Mouse (Mus musculus): ENCODE results near the gene Cacna2d4. TPM values are rescaled to one million over a fixed set of nuclear protein-coding genes. Genes with fewer than 3 reads are reported as not detected.

Cacna2d4 gene
- polyA plus RNA-seq, 1 experiment from 2014 or later, result 0.03 TPM

DNA sequence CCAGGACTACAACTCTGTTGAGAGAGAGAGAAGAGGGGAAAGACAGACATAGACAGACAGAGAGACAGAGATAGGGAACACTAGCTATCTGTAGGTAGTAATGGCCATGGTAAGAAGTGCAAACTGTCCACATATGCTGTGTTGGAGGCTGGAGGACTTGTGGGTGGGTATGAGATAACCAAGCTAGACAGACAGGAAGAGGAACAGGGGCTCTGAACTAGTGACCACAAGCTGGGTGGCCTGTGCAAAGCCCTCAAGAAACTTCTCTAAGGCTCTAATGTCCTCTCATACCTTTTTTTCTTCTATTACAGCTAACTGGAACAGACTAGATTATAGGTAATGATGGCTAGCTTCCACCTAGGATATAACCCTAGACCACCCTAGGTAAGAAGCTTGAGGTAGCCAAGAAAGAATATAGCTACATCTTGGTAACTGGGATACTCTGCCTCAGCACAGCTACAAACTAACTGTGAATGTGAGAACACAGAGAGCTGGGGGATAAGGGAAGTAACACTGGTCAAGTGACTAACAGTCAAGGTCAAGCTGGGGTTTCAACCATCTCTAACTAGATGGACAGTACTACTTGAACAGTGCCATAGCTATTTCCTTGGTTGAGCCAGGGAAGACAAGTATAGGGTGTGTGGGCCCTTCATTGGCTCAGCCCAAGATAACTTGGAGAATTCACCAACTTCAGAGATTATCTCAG is 136.8 kb downstream of the Cacna2d4 start:
- ATAC-seq, result no peak
- no peak for TF ChIP-seq CTCF (IDR thresholded peaks at IDR 0.05; ENCODE audit: low read depth)
- no peaks in the 10 kb centered on the region for H3K9me3 ChIP-seq (ENCODE audit: control insufficient read depth)
- H3K27me3 ChIP-seq (replicated peaks; ENCODE audit: control insufficient read depth, insufficient read depth, low read length), result no peaks in the 10 kb centered on the region
- 0 out of 2 replicates have a peak, but pooled peaks cover 8% of the 10 kb centered on the region for H3K4me1 ChIP-seq (replicated peaks; ENCODE audit: control insufficient read depth, insufficient read depth, low read length)
- H3K36me3 ChIP-seq (ENCODE audit: control insufficient read depth, insufficient read depth), result peaks cover 8% of the 10 kb centered on the region
- H3K4me2 ChIP-seq (replicated peaks; ENCODE audit: low read depth), result no peak overlapping the region
- no peak overlapping the region for H3K9ac ChIP-seq (ENCODE audit: low read depth, low read length)
- no peak overlapping the region for H3K4me3 ChIP-seq (ENCODE audit: low read depth, low read length)
- H3K27ac ChIP-seq (ENCODE audit: low read depth, low read length), result no peak overlapping the region

DNA sequence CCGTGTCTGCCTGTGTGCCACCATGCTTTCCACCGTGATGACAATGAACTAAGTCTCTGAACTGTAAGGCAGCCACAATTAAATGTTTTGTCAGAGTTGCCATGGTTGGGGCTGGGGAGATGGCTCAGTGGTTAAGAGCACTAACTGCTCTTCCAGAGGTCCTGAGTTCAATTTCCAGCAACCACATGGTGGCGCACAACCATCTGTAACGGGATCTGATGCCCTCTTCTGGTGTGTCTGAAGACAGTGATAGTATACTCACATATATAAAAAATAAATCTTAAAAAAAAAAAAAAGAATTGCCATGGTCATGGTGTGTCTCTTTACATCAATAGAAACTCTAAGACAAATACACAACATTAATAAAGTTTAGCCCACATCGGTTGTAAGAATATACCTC is 138.7 kb downstream of the Cacna2d4 start:
- Histone ChIP-seq H3K4me1 (replicated peaks; ENCODE audit: control insufficient read depth, insufficient read depth, low read length) (peaks cover 8% of the 10 kb centered on the region; the same call in 1 of the 2 replicates), H3K4me3 (ENCODE audit: low read depth, low read length) (no peak overlapping the region), H3K27me3 (replicated peaks; ENCODE audit: control insufficient read depth, insufficient read depth, low read length) (no peaks in the 10 kb centered on the region), H3K9ac (ENCODE audit: low read depth, low read length) (no peak overlapping the region), H3K36me3 (ENCODE audit: control insufficient read depth, insufficient read depth) (0 out of 2 replicates have a peak, but pooled peaks cover 5% of the 10 kb centered on the region), H3K4me2 (replicated peaks; ENCODE audit: low read depth) (no peak overlapping the region), H3K27ac (ENCODE audit: low read depth, low read length) (no peak overlapping the region), H3K9me3 (ENCODE audit: control insufficient read depth) (no peaks in the 10 kb centered on the region)
- TF ChIP-seq CTCF (IDR thresholded peaks at IDR 0.05; ENCODE audit: low read depth), result peak; percentile 44
- 78% methylated on average over 5 of the region's 5 CpGs for WGBS
- ATAC-seq, result no peak

DNA sequence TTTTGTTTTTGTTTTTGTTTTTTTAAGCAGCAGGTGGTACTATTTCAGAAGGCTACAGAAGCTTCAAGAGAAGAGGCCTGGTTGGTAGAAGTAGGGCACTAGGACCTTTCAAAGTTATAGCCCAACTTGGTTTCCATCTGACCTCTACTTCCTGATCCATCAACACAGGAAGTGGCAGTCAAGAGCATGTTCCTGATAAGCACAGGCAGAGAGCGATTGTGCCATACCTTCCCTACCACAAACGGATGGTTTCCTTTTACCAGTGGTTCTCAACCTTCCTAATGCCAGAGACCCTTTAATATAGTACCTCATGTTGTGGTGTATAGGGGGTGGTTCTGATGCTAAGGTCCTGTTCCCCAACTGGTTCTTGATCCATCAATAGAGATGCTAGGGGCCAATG is 141.3 kb downstream of the Cacna2d4 start:
- Histone ChIP-seq H3K4me1 (replicated peaks; ENCODE audit: control insufficient read depth, insufficient read depth, low read length) (peaks cover 8% of the 10 kb centered on the region; the same call in 1 of the 2 replicates), H3K4me3 (ENCODE audit: low read depth, low read length) (no peak overlapping the region), H3K27ac (ENCODE audit: low read depth, low read length) (no peak overlapping the region), H3K36me3 (ENCODE audit: control insufficient read depth, insufficient read depth) (0 out of 2 replicates have a peak, but pooled peaks cover 5% of the 10 kb centered on the region), H3K9ac (ENCODE audit: low read depth, low read length) (no peak overlapping the region), H3K4me2 (replicated peaks; ENCODE audit: low read depth) (no peak overlapping the region), H3K27me3 (replicated peaks; ENCODE audit: control insufficient read depth, insufficient read depth, low read length) (no peaks in the 10 kb centered on the region), H3K9me3 (ENCODE audit: control insufficient read depth) (no peaks in the 10 kb centered on the region)
- ATAC-seq, result peak; percentile 63
- no peak for TF ChIP-seq CTCF (IDR thresholded peaks at IDR 0.05; ENCODE audit: low read depth)
- WGBS, result 12% methylated on average over 2 of the region's 2 CpGs

DNA sequence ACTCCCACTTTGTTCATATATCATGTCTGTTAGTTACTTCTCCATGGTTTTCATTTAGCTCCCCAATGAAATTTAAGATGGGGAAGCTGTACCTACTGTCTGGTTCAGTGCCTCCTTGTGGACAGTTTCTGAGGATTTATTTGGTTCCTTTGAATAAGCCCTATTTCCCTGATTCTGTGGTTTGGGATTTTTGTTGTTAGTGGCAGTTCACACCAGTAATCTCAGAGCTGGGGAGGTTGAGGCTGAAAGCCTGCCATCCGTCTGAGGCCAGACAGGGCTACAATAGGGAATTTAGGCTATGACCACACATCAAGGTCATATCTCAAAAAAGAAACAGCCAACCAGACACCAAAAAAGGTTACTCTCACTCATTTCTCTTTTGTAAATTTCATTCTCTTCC is 142.3 kb downstream of the Cacna2d4 start:
- no peaks in the 10 kb centered on the region for H3K9me3 ChIP-seq (ENCODE audit: control insufficient read depth)
- TF ChIP-seq CTCF (IDR thresholded peaks at IDR 0.05; ENCODE audit: low read depth), result 0 out of 2 replicates have a peak, but pooled peaks have one; percentile 20
- no peak overlapping the region for H3K4me2 ChIP-seq (replicated peaks; ENCODE audit: low read depth)
- ATAC-seq, result no peak
- no peaks in the 10 kb centered on the region for H3K27me3 ChIP-seq (replicated peaks; ENCODE audit: control insufficient read depth, insufficient read depth, low read length)
- 0 out of 2 replicates have a peak, but pooled peaks cover 5% of the 10 kb centered on the region for H3K36me3 ChIP-seq (ENCODE audit: control insufficient read depth, insufficient read depth)
- H3K4me3 ChIP-seq (ENCODE audit: low read depth, low read length), result no peak overlapping the region
- WGBS, result 82% methylated on average over 1 of the region's 1 CpGs
- H3K27ac ChIP-seq (ENCODE audit: low read depth, low read length), result no peak overlapping the region
- H3K9ac ChIP-seq (ENCODE audit: low read depth, low read length), result no peak overlapping the region
- H3K4me1 ChIP-seq (replicated peaks; ENCODE audit: control insufficient read depth, insufficient read depth, low read length), result peaks cover 3% of the 10 kb centered on the region; the same call in 1 of the 2 replicates

DNA sequence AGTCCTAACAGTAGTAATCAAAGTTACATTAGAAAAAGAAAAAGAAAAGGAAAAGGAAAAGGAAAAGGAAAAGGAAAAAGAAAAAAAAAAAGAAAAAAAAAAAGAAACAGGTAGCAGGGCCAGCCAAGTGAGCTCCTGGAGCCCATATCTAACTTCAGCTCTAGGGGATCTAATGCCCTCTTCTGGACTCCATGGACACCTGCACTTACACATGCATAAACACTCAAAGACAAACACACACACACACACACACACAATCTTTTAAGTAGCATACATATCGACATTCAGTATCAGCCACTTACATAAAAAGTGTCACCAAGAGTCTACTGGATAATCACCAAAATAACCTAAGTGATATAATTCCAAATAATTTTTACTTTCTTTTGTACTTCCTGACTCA is 149.3 kb downstream of the Cacna2d4 start:
- Histone ChIP-seq H3K36me3 (ENCODE audit: control insufficient read depth, insufficient read depth) (no peaks in the 10 kb centered on the region), H3K27ac (ENCODE audit: low read depth, low read length) (no peak overlapping the region; the same call in 1 of the 2 replicates), H3K4me3 (ENCODE audit: low read depth, low read length) (no peak overlapping the region), H3K27me3 (replicated peaks; ENCODE audit: control insufficient read depth, insufficient read depth, low read length) (no peaks in the 10 kb centered on the region), H3K4me2 (replicated peaks; ENCODE audit: low read depth) (peak overlapping the region; percentile 61), H3K9ac (ENCODE audit: low read depth, low read length) (no peak overlapping the region), H3K4me1 (replicated peaks; ENCODE audit: control insufficient read depth, insufficient read depth, low read length) (0 out of 2 replicates have a peak, but pooled peaks cover 6% of the 10 kb centered on the region), H3K9me3 (ENCODE audit: control insufficient read depth) (no peaks in the 10 kb centered on the region)
- WGBS, result 58% methylated on average over 1 of the region's 1 CpGs
- peak; percentile 48 for TF ChIP-seq CTCF (IDR thresholded peaks at IDR 0.05; ENCODE audit: low read depth)
- no peak for ATAC-seq

DNA sequence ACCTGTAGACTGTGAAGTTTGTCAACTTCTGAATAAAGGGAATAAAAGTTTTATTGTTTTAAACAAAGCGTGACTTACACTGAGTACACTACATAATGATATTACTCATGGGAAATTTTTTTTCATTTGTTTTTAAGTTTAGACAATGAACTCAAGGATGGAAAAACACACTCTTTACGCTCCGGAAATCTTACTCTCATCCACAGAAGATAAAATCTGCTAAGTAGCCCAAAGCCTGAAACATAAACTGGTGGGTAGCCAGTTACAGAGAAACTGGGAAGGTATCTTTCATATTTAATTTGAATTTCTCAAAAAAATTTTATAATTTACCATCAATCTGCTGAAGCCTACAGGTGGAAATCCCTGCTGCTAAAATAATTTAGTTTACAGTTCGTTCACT is 150.1 kb downstream of the Cacna2d4 start:
- H3K9me3 ChIP-seq (ENCODE audit: control insufficient read depth), result no peaks in the 10 kb centered on the region
- H3K9ac ChIP-seq (ENCODE audit: low read depth, low read length), result no peak overlapping the region
- 53% methylated on average over 4 of the region's 4 CpGs for WGBS
- peak overlapping the region; percentile 89; the same call in 1 of the 2 replicates for H3K4me3 ChIP-seq (ENCODE audit: low read depth, low read length)
- no peak for TF ChIP-seq CTCF (IDR thresholded peaks at IDR 0.05; ENCODE audit: low read depth)
- peak overlapping the region; percentile 61 for H3K4me2 ChIP-seq (replicated peaks; ENCODE audit: low read depth)
- no peaks in the 10 kb centered on the region for H3K36me3 ChIP-seq (ENCODE audit: control insufficient read depth, insufficient read depth)
- 0 out of 2 replicates have a peak, but pooled peaks cover 5% of the 10 kb centered on the region for H3K4me1 ChIP-seq (replicated peaks; ENCODE audit: control insufficient read depth, insufficient read depth, low read length)
- H3K27ac ChIP-seq (ENCODE audit: low read depth, low read length), result no peak overlapping the region
- ATAC-seq, result no peak
- H3K27me3 ChIP-seq (replicated peaks; ENCODE audit: control insufficient read depth, insufficient read depth, low read length), result no peaks in the 10 kb centered on the region

All from intestine, postnatal 0 days (tissue).